Mouse (Mus musculus) brain, adult 2 months (tissue): ENCODE measurements around the gene Ptk7.

Experiments used
- DNase-seq: peaks from one replicate; pipeline ENCODE4 v3.0.0; 2011; ENCODE audit warnings: low read depth, low spot score

The Ptk7 gene

GRCm38 (mm10) chr17:46521174-46521573 is 108.1 kb downstream of the Ptk7 start:
- DNase-seq: no peak

GRCm38 (mm10) chr17:46520385-46520979 is 108.8 kb downstream of the Ptk7 start:
- no peak for DNase-seq

GRCm38 (mm10) chr17:46519971-46520370 is 109.3 kb downstream of the Ptk7 start:
- no peak for DNase-seq
